Mouse (Mus musculus): ENCODE results near the gene Slc19a1.

Gene Slc19a1

GRCm38 (mm10) chr10:77032591-77033322, 716 bp downstream of the Slc19a1 start:
- DNase-seq (ENCODE audit: extremely low read depth, insufficient read length, low spot score): peak; percentile 93

GRCm38 (mm10) chr10:77033323-77034025, 1.4 kb downstream of the Slc19a1 start:
- DNase-seq (ENCODE audit: extremely low read depth, insufficient read length, low spot score): peak; percentile 63

GRCm38 (mm10) chr10:77035487-77035886, 3.4 kb downstream of the Slc19a1 start:
- DNase-seq (ENCODE audit: extremely low read depth, insufficient read length, low spot score): no peak

- no peak for DNase-seq (ENCODE audit: extremely low read depth, insufficient read length, low spot score)
Measured at GRCm38 (mm10) chr10:77038579-77039174, 6.6 kb downstream of the Slc19a1 start.

- DNase-seq (ENCODE audit: extremely low read depth, insufficient read length, low spot score): no peak
Measured at GRCm38 (mm10) chr10:77048196-77048595, 16.2 kb downstream of the Slc19a1 start.

GRCm38 (mm10) chr10:77048606-77049005, 16.6 kb downstream of the Slc19a1 start:
- no peak for DNase-seq (ENCODE audit: extremely low read depth, insufficient read length, low spot score)

- DNase-seq (ENCODE audit: extremely low read depth, insufficient read length, low spot score): no peak
Measured at GRCm38 (mm10) chr10:77056768-77057167, 24.7 kb downstream of the Slc19a1 start.

- no peak for DNase-seq (ENCODE audit: extremely low read depth, insufficient read length, low spot score)
Measured at GRCm38 (mm10) chr10:77061426-77061825, 29.4 kb downstream of the Slc19a1 start.

GRCm38 (mm10) chr10:77062393-77063010, 30.5 kb downstream of the Slc19a1 start:
- DNase-seq (ENCODE audit: extremely low read depth, insufficient read length, low spot score): no peak

- no peak for DNase-seq (ENCODE audit: extremely low read depth, insufficient read length, low spot score)
Measured at GRCm38 (mm10) chr10:77064239-77064638, 32.2 kb downstream of the Slc19a1 start.

- no peak for DNase-seq (ENCODE audit: extremely low read depth, insufficient read length, low spot score)
Measured at GRCm38 (mm10) chr10:77064659-77065058, 32.6 kb downstream of the Slc19a1 start.

- DNase-seq (ENCODE audit: extremely low read depth, insufficient read length, low spot score): no peak
Measured at GRCm38 (mm10) chr10:77068469-77068868, 36.4 kb downstream of the Slc19a1 start.

- DNase-seq (ENCODE audit: extremely low read depth, insufficient read length, low spot score): peak; percentile 48
Measured at GRCm38 (mm10) chr10:77070072-77070471, 38.0 kb downstream of the Slc19a1 start.

GRCm38 (mm10) chr10:77074276-77074974, 42.4 kb downstream of the Slc19a1 start:
- DNase-seq (ENCODE audit: extremely low read depth, insufficient read length, low spot score): no peak

- no peak for DNase-seq (ENCODE audit: extremely low read depth, insufficient read length, low spot score)
Measured at GRCm38 (mm10) chr10:77078456-77078855, 46.4 kb downstream of the Slc19a1 start.

- DNase-seq (ENCODE audit: extremely low read depth, insufficient read length, low spot score): no peak
Measured at GRCm38 (mm10) chr10:77078961-77079360, 46.9 kb downstream of the Slc19a1 start.

GRCm38 (mm10) chr10:77082453-77082852, 50.4 kb downstream of the Slc19a1 start:
- peak; percentile 78 for DNase-seq (ENCODE audit: extremely low read depth, insufficient read length, low spot score)

- DNase-seq (ENCODE audit: extremely low read depth, insufficient read length, low spot score): no peak
Measured at GRCm38 (mm10) chr10:77082921-77083320, 50.9 kb downstream of the Slc19a1 start.

- DNase-seq (ENCODE audit: extremely low read depth, insufficient read length, low spot score): no peak
Measured at GRCm38 (mm10) chr10:77084568-77084967, 52.5 kb downstream of the Slc19a1 start.

- DNase-seq (ENCODE audit: extremely low read depth, insufficient read length, low spot score): peak; percentile 67
Measured at GRCm38 (mm10) chr10:77089336-77089735, 57.3 kb downstream of the Slc19a1 start.

GRCm38 (mm10) chr10:77090063-77090462, 58.0 kb downstream of the Slc19a1 start:
- no peak for DNase-seq (ENCODE audit: extremely low read depth, insufficient read length, low spot score)

All from 3134 (cell line).